Mouse (Mus musculus) lung, embryonic 16.5 days (tissue): ENCODE data around the gene Rapgef2. TPM values are rescaled to one million over a fixed set of nuclear protein-coding genes. Genes with fewer than 3 reads are reported as not detected.

Experiments
- ATAC-seq: fragments of 200-750 bp; cut with Nextera tagmentation; 2 replicates; pipeline ENCODE4 v1.8.0; 2017; ENCODE audit warnings: low read depth, mild to moderate bottlenecking, moderate library complexity
- H3K27ac ChIP-seq: fragments of 300-500 bp; sonication (generic); 2 replicates; pipeline ENCODE4 v1.5.1; 2014; ENCODE audit warnings: mild to moderate bottlenecking, control low read depth, low read length
- H3K27me3 ChIP-seq: fragments of 300-500 bp; sonication (generic); 2 replicates; pipeline ENCODE4 v1.6.1; 2014; ENCODE audit warnings: low read depth, low read length, mixed read lengths; ENCODE audit not compliant: control insufficient read depth, insufficient read depth
- H3K36me3 ChIP-seq: fragments of 300-500 bp; sonication (generic); 2 replicates; pipeline ENCODE4 v1.6.1; 2014; ENCODE audit warnings: low read length; ENCODE audit not compliant: control insufficient read depth, insufficient read depth
- H3K4me1 ChIP-seq: fragments of 300-500 bp; sonication (generic); replicated peaks from 2 replicates; pipeline ENCODE4 v1.6.1; 2014; ENCODE audit warnings: low read length, mixed read lengths; ENCODE audit not compliant: control insufficient read depth, insufficient read depth
- H3K4me2 ChIP-seq: fragments of 300-500 bp; sonication (generic); 2 replicates; pipeline ENCODE4 v1.6.1; 2014; ENCODE audit warnings: low read depth, low read length, control low read depth
- H3K4me3 ChIP-seq: fragments of 300-500 bp; sonication (generic); 2 replicates; pipeline ENCODE4 v1.5.1; 2014; ENCODE audit warnings: mild to moderate bottlenecking, low read length, control low read depth
- H3K9ac ChIP-seq: fragments of 300-500 bp; sonication (generic); 2 replicates; pipeline ENCODE4 v1.6.1; 2014; ENCODE audit warnings: low read length, control low read depth
- H3K9me3 ChIP-seq: fragments of 300-500 bp; sonication (generic); 2 replicates; pipeline ENCODE4 v1.6.1; 2016; ENCODE audit warnings: low read length; ENCODE audit not compliant: control insufficient read depth
- WGBS: fragments of 180-500 bp; shearing (Covaris S2); extraction: QIAGEN DNeasy Blood & Tissue Kit; methylation state at CpG from one replicate; pipeline ENCODE4 v1.1.7; 2014; 5-methylcytosine and 5-hydroxymethylcytosine counted together
- polyA plus RNA-seq: library from polyadenylated mRNA; unstranded; fragments of >200 nt; fragmentation: Nextera tagmentation; extraction: Ambion mirVana; gene quantifications from 2 replicates; pipeline ENCODE4 v1.2.1, GENCODE M21; 2015

Rapgef2 gene
- polyA plus RNA-seq, 1 experiment from 2014 or later: 5.1 TPM

DNA sequence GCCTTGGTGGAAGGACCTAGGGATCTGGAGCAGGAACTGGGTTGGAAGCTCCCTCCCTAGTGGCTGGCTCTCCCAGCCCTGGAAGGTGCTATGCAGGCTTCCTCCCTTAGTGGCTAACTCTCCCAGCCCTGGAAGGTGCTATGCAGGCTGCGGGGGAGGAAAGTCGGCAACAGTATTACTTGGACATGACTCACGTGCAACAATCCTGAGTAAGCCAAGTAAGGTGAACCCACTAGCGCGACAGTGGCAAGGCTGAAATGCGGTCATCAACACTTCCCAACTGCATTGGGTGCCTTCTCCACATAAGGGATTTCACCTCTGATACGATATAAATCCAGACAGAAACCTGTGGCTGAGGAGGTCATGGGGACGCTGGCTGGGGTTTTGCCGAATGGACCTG lies 42.0 kb downstream of the Rapgef2 start:
- H3K9me3 ChIP-seq: no peaks in the 10 kb centered on the region
- H3K9ac ChIP-seq: no peak overlapping the region
- H3K4me2 ChIP-seq: no peak overlapping the region
- ATAC-seq: no peak
- H3K36me3 ChIP-seq: no peaks in the 10 kb centered on the region
- H3K27me3 ChIP-seq: no peaks in the 10 kb centered on the region
- H3K4me1 ChIP-seq: peaks cover 8% of the 10 kb centered on the region
- no peak overlapping the region for H3K27ac ChIP-seq
- no peak overlapping the region for H3K4me3 ChIP-seq
- 67% methylated on average over 9 of the region's 9 CpGs for WGBS

DNA sequence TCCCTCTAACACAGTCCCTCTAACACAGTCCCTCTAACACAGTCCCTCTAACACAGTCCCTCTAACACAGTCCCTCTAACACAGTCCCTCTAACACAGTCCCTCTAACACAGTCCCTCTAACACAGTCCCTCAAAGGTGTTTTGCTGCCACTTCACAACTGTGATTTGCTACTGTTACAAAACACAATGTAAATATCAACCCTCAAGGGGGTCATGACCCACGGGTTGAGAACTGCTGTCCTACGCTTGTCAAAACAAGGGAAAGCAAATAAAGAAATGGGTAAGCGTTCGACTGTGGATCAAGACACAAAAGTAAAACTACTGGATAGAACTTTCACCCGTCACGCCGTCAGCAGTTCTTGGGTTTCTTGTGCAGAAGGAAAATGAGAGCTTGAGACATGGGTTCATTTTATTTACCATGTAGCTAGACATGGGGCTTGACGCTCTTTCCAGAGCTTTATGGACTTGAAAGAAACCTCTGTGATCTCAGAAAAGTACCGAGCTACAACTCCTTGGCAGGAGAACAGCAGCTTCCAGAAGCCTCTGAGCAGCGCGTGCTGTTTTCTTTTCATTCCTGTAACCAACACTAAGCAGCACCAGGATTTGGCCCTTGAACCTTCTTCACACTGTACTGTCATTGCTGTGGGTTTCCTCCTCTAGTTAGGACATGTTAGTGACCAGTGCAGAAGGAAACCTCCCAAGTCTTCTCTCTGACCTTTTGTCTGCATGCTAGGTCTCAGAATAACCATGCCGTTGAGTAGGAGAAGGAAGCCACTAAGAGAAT lies 43.2 kb downstream of the Rapgef2 start:
- WGBS: 49% methylated on average over 12 of the region's 12 CpGs
- no peaks in the 10 kb centered on the region for H3K27me3 ChIP-seq
- no peak overlapping the region for H3K4me2 ChIP-seq
- no peaks in the 10 kb centered on the region for H3K36me3 ChIP-seq
- no peaks in the 10 kb centered on the region for H3K9me3 ChIP-seq
- H3K4me3 ChIP-seq: no peak overlapping the region
- no peak overlapping the region for H3K9ac ChIP-seq
- ATAC-seq: no peak
- H3K4me1 ChIP-seq: peaks cover 19% of the 10 kb centered on the region
- H3K27ac ChIP-seq: no peak overlapping the region

DNA sequence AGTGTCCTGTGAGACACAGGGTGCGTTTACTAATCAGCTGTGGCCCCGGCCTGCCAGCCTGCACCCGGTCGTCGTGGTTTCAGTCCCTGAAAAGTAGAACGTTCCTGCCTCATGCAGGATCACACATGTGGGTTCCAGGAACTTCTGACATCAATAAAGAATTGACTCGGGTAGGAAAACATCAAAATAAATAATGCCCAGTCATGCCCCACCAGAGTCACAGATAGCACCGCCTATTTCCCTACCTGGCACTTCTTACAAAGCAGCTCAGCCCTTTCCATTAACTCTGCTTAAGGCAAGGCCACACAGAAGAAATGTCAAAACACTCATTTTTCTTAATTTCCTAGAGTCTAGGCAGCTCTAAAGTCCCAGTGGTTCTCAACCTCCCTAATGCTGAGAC lies 44.0 kb downstream of the Rapgef2 start:
- no peaks in the 10 kb centered on the region for H3K9me3 ChIP-seq
- H3K4me1 ChIP-seq: peaks cover 21% of the 10 kb centered on the region
- H3K36me3 ChIP-seq: no peaks in the 10 kb centered on the region
- no peak overlapping the region for H3K9ac ChIP-seq
- H3K27me3 ChIP-seq: no peaks in the 10 kb centered on the region
- ATAC-seq: no peak
- no peak overlapping the region for H3K4me3 ChIP-seq
- 46% methylated on average over 8 of the region's 8 CpGs for WGBS
- H3K27ac ChIP-seq: no peak overlapping the region
- H3K4me2 ChIP-seq: no peak overlapping the region

DNA sequence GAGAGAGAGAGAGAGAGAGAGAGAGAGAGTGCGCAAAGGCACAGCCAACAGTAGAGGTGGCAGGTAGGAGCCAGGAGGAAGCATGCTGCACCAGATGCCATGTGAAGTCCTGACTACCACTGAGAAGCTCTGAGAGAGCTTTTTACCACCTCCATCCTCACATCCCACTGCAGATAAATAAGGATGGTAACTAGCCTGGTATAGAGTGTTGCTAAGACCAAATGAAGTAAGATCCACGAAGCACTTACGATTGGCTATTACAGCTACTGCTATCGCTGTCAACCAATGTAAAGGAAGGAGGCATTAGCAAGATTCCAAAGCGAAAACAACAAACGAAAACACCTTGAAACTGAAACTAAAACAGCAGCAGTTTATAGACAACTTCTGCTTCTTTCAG lies 47.3 kb downstream of the Rapgef2 start:
- peaks cover 20% of the 10 kb centered on the region for H3K4me1 ChIP-seq
- no peak overlapping the region for H3K9ac ChIP-seq
- no peak overlapping the region for H3K27ac ChIP-seq
- H3K4me3 ChIP-seq: no peak overlapping the region
- no peaks in the 10 kb centered on the region for H3K27me3 ChIP-seq
- H3K4me2 ChIP-seq: no peak overlapping the region
- no peaks in the 10 kb centered on the region for H3K36me3 ChIP-seq
- 76% methylated on average over 6 of the region's 6 CpGs for WGBS
- no peaks in the 10 kb centered on the region for H3K9me3 ChIP-seq
- no peak for ATAC-seq

DNA sequence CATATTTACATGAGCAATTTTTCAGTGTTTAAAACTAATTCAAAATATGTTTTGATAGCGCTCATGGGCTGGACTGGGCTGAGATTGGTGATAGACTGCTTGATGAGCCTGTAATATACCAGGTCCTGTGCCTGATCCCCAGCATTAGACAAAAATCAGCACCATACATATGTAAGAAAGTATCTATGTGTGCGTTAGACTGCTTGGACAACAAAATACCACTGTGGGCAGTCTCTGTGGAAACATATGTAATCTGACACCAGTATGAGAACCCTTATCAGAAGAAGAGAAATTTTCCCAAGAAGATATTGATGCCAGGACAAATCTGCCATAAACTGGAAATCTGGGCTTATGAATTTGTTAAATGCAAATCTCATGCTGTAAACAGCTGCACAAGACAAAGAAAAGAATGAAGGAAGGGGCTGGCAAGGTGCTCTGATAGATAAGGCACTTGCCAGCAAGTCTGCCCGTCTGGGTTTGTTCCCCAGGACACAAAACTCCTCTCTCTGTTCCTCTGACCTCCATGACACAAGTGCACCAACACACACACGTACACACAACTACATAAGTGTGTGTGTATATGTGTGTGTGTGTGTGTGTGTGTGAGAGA lies 47.8 kb downstream of the Rapgef2 start:
- Histone ChIP-seq H3K4me1 (peaks cover 24% of the 10 kb centered on the region), H3K4me2 (no peak overlapping the region), H3K27ac (no peak overlapping the region), H3K36me3 (no peaks in the 10 kb centered on the region), H3K9ac (no peak overlapping the region), H3K27me3 (no peaks in the 10 kb centered on the region), H3K4me3 (no peak overlapping the region), H3K9me3 (no peaks in the 10 kb centered on the region)
- no peak for ATAC-seq
- WGBS: 40% methylated on average over 4 of the region's 4 CpGs

DNA sequence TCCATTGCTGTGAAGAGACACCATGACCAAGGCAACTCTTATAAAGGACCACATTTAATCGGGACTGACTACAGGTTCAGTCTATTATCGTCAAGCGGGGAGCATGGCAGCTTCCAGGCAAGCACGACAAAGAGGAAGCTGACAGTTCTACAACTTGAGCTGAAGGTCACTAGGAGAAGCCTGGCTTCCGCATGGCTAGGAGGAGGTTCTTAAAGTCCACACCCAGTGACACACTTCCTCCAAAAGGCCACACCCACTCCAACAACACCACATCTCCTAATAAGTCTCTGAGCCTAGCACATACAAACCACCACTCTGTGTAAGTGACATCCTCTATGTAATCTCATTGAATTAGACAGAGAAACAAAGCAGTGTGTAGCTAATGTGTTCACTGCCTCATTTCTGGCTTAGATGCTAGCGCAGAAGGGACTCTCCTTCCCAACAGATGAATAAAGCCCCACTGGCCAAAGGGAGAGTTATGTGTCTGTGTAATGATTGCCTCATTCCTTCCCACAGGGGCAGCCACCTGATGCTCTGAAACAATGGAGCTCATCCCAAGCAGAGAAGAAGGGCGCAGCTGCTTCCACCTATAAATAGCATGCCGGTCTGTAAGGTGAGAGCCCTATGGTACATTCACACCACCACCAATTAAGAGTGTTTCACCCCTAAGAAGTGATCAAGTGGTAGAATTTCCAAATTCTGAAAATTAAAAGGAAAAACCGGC lies 48.5 kb downstream of the Rapgef2 start:
- Histone ChIP-seq H3K4me1 (peaks cover 20% of the 10 kb centered on the region), H3K27ac (no peak overlapping the region), H3K4me3 (no peak overlapping the region), H3K36me3 (no peaks in the 10 kb centered on the region), H3K9ac (no peak overlapping the region), H3K9me3 (no peaks in the 10 kb centered on the region), H3K27me3 (no peaks in the 10 kb centered on the region), H3K4me2 (no peak overlapping the region)
- no peak for ATAC-seq
- 78% methylated on average over 9 of the region's 9 CpGs for WGBS

DNA sequence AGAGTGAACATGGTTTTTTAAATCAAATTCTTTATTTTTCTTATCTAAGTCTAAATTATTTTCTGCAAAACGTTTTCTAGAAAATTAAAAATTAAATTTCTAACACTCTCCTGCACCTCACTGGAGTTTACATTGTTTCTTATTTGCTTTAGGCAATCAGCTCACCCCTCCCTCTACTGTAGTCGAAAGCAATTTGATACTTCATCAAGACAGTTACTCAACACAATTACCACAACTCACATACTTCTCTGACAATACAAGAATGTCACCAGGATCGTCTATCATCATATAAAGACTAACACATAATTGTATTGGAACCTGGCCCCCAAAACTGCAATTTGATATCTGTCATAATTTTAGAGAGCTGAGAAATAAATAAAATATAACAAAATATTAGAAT lies 51.8 kb downstream of the Rapgef2 start:
- Histone ChIP-seq H3K4me1 (peaks cover 22% of the 10 kb centered on the region), H3K4me3 (no peak overlapping the region), H3K36me3 (no peaks in the 10 kb centered on the region), H3K27ac (peak overlapping the region; percentile 32; the same call in 1 of the 2 replicates), H3K27me3 (no peaks in the 10 kb centered on the region), H3K9me3 (no peaks in the 10 kb centered on the region), H3K9ac (no peak overlapping the region), H3K4me2 (no peak overlapping the region)
- WGBS: 24% methylated on average over 3 of the region's 3 CpGs
- 0 out of 2 replicates have a peak, but pooled peaks have one; percentile 39 for ATAC-seq

DNA sequence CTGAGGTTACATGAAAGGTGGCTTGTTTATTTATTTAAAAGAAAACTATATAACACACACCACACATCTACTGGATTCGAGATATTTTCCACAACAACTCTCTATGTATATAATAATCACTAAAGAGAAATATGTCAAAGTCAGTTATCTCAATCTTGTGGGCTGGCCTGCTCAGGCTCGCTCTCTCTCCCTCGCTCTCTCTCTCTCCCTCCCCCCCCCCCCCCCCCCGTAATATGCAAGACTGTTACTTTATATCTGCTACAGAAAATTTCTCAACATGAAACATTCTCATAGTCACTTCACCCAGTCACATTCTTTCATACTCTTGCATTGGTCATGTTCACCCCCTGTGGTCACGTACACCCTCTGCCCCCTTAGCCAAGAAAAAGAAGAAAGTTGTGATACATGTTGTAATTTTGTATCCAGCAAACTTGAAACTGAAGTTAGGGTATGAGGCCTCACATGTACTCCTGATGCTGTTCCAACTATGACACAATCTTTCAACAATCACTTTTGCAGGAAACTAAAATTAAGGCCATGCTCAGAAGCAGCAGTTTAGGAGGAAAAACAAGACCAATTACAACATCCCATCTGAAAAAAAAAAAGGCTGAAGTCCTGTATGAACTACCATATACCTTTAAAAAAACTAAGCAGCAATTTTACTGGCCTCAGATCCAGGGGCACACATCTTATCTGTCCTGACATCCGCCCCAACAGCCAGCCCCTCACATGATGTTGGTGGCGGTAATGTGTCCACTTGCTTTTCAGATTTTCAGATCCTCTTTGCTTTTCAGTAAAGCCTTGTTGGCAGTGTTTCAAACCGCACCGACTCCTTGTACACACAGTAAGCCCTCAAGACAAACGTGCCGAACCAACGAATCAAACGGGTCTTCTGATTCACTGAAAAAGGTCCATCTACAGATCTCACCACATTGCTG lies 52.6 kb downstream of the Rapgef2 start:
- Histone ChIP-seq H3K4me3 (no peak overlapping the region), H3K4me2 (peak overlapping the region; percentile 16), H3K9ac (no peak overlapping the region), H3K36me3 (no peaks in the 10 kb centered on the region), H3K9me3 (no peaks in the 10 kb centered on the region), H3K4me1 (peaks cover 20% of the 10 kb centered on the region), H3K27ac (peak overlapping the region; percentile 32), H3K27me3 (no peaks in the 10 kb centered on the region)
- ATAC-seq: peak; percentile 89
- WGBS: 33% methylated on average over 13 of the region's 13 CpGs
